Mouse (Mus musculus): ENCODE data around the gene Cabp2.
"Not testable (repeated sequence)": the region's sequence is repeated elsewhere in the genome, so short reads cannot be mapped to it uniquely, and the experiment has no call there.

Gene Cabp2

DNA sequence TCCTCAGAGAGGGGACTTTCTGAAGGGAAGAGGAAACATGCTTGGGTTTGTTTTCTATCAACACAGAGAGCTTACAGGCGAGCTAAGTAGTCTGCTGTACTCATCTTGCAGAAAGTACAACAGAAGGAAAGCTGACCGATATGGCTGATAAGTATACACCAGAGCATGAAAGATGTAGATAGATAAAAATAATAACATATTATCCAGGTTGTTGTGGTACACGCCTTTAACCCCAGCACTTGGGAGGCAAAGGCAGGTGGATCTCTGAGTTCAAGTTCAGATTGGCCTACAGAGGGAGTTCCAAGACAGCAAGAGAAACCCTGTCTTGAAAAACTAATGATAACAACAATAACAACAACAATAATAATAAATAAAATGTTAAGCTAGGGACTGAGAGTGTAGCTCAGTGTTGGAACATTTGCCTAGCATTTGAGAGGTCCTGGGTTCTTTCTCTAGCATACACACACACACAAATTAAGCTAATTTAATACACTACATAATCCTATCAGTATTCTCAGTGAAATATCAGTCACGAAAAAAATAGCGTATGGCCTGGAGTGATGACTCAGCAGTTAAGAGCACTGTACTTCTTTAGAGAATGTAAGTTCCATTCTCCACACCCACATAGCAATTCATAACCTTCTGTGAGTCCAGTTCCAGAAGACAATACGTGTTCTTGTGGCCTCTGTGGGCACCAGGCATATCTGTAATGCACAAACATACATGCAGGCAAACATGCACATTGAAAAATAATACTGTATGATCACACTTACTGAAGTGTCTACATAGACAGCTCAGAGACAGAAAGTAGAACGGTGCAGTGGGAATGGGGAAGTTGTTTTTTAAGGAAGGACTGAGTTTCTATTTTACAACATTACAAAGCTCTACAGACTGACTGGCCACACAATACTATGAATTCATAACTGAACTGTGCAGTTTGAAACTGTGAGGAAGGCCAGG is 41.3 kb downstream of the Cabp2 start:
- DNase-seq (ENCODE audit: low read depth, low spot score), result no peak

DNA sequence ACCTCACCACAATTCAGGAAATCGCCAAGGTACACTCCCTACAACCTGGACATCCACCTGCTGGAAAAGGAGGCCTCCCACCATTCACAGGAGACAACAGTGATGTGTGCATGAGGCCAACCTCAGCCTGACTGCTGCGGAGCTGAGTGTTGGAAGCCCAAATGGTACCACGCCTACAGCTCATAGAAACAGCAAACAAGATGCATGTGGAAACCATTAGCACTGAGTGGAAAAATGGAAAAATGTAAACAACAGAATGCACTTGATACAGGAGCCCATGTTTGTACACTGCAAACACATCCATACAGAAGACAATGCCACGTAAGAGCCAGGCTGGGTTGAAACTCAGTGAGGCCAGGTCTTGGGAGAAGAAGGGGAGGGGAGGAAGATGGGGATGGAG is 43.1 kb downstream of the Cabp2 start:
- DNase-seq (ENCODE audit: low read depth, low spot score), result no peak

- DNase-seq (ENCODE audit: low read depth, low spot score), result not testable (repeated sequence)
These were observed 43.9 kb downstream of the Cabp2 start for GRCm38 (mm10) chr19:4125268-4125667.

- peak; percentile 93 for DNase-seq (ENCODE audit: low read depth, low spot score)
These were observed 44.6 kb downstream of the Cabp2 start, which contains the start of gene Aip for GRCm38 (mm10) chr19:4125741-4126696. Aip (minus strand) TSS chr19:4125858.

GRCm38 (mm10) chr19:4126759-4127495 is 45.5 kb downstream of the Cabp2 start:
- no peak for DNase-seq (ENCODE audit: low read depth, low spot score)

GRCm38 (mm10) chr19:4129462-4129861 is 48.1 kb downstream of the Cabp2 start:
- no peak for DNase-seq (ENCODE audit: low read depth, low spot score)

GRCm38 (mm10) chr19:4130106-4130505 is 48.7 kb downstream of the Cabp2 start:
- no peak for DNase-seq (ENCODE audit: low read depth, low spot score)

- no peak for DNase-seq (ENCODE audit: low read depth, low spot score)
These were observed 49.7 kb downstream of the Cabp2 start for GRCm38 (mm10) chr19:4131075-4131474.

DNA sequence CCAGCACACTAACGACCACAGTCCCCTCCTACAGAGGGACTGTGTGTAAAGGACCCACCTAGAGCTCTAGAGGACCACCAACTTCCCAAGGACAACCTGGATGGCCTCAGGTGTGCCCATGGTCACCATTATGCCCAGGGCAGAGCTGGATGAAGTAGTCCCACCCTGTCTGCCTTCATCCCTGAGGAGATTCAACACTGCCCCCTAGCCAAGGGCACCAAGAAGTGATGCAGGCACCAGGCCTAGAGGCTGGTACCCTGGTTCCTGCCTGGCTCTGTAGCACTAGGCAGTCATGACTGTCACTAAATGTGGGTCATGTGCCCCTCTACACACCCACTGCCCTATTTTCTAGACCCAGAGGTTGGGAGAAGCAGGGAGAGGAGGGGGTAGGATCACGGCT is 50.4 kb downstream of the Cabp2 start:
- DNase-seq (ENCODE audit: low read depth, low spot score), result no peak

DNA sequence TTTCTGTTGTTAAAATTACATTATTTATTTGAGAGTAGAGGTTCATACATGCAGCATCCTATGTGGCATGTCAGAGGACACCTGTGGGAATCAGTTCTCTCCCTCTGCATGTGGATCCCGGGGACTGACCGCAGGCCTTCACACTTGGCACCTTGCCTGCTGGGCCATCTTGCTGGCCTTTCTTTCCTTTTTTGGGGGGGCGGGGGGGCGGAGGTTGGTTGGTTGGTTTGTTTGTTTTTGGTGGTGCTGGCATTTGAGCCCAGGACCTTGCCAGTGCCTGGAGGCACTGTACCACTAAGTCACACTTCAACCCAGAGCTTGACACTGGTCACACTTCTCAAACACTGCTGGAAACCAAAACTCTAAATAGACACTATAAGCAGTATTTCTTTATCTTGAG is 53.0 kb downstream of the Cabp2 start:
- no peak for DNase-seq (ENCODE audit: low read depth, low spot score)

DNA sequence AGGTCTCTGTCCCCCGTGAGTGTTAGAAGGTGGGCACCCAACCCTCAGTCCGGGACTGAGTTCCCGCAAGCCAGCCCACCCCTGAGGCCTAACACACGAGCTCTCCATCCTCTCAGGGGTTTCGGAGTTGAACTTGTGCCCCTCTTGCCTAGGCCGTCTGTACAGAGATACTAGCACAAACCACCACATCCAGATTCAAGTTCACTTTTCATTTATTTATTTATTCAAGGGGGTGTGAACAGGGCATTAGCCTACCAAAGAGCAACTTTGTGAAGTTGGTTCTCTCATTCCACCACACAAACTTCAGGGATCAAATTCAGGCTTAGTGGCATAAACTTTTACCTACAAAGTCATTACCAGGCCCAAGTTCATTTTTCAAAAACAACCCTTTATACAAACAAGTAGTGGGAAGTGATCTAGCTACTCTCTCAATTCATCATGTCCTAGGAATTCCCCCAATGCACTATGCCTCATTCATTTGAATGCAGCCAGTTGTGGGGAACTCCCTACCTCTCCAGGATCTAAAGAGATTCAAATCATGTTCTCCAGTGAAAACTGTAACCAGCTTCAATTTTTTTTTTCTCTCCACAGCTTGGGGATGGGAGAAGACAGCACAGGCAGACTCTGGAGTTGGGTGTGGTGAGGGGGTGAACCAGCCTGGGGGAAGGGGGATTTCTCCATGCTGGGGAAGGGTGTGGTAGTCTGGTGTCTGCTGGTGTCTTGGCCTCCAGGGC is 54.0 kb downstream of the Cabp2 start:
- not testable (repeated sequence) for DNase-seq (ENCODE audit: low read depth, low spot score)

DNA sequence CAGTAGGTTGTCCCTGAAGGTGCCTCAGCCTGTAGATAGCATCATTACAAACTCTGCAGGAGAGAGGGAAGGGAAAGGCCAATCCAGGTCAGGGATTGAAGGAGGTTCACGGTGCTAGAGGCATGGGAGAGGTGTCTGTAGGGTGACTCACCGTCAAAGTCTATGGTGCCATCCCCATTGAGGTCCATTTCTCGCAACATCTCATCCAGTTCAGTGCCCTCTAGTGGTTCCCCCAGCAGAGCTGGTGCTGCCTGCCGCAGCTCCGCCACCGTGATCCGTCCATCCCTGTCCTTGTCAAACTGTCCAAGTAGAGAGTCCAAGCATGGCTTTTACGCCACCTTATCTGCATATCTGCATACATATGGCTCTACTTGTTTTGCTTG is 54.6 kb downstream of the Cabp2 start:
- DNase-seq (ENCODE audit: low read depth, low spot score), result not testable (repeated sequence)

DNA sequence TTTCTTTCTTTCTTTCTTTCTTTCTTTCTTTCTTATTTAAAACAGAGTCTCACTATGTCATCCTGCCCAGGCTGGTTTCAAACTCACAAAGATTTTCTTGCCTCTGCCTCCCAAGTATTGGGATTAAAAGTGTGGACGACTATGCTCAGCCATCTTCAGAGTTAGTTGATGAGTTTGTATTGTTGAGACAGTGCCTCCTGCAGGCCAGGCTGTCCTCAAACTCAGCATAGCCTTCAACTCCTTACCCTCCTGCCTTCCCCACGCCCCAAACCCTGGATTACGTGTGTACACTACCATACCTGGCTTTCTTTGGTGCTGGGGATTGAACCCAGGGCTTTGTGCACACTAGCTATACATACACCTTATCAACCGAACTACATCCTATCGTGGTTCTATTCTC is 55.1 kb downstream of the Cabp2 start:
- no peak for DNase-seq (ENCODE audit: low read depth, low spot score)

Measured in brain, embryonic 18.5 days (tissue).